Mouse (Mus musculus): Measurements from ENCODE around the gene 4833423E24Rik.

4833423E24Rik gene

DNA sequence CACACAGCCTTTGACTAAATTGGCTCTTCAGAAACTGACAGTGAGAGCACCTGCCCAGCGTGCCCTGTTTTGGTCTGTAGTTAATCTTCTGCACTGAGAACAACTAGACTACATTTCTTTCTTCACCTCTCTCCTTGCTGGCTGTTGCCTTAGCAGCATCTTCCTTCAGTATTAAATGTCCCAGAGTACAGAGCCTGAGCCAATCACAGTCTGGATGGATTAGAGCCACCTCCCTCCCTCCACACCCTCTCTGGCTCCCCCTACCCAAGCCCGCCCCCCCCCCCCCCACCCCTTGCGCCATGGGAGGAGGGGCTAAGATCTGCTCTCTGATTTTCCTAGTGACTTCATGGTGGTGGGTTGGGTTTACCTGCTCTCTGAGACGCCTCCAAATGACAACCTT, at the start of gene 4833423E24Rik:
Gene 4833423E24Rik, minus strand, starts transcription at position 146 of the 400 bp plus-strand sequence.
- no peak for DNase-seq (ENCODE audit: low spot score)

DNA sequence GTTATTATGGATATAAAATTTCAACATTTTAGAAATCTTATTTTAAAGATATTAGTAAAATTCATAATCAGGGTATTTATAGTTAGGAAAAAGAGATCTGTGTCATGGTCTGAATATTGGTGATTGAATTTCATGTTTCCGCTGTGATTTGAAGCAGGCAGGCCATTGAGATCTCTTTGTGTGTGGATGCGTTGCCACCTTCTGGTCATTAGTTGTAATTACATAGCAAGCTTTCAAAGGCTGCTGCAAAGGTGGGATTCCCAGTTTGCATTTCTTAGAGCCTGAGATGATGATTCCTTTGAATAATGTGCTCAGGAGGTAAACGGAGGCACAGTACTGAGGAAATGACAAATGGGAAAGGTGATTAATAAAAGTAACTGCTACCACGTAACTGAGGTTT, 42.4 kb upstream of the 4833423E24Rik start:
- no peak for DNase-seq (ENCODE audit: low spot score)

DNA sequence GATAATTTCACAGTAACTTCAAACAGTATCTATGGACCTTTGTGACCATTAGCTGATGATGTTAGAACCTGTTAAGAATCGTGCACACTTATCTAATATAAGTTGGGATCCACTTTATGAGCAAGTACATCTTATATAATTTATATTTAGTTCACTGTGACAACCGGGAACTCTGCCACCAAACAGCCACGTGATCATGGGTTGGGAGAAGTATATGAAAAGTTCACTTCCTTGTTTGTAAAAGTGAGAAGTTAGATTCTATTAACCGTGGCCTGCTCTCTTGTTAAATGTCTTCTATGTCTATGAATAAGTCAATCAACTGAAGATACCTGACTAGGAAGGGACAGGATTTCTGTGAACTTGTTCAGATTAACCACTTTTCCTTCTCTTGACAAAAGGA, 41.4 kb upstream of the 4833423E24Rik start:
- no peak for DNase-seq (ENCODE audit: low spot score)

GRCm38 (mm10) chr2:85554806-85555205, 36.0 kb upstream of the 4833423E24Rik start:
- no peak for DNase-seq (ENCODE audit: low spot score)

GRCm38 (mm10) chr2:85533934-85534333, 15.1 kb upstream of the 4833423E24Rik start:
- DNase-seq (ENCODE audit: low spot score), result no peak

DNA sequence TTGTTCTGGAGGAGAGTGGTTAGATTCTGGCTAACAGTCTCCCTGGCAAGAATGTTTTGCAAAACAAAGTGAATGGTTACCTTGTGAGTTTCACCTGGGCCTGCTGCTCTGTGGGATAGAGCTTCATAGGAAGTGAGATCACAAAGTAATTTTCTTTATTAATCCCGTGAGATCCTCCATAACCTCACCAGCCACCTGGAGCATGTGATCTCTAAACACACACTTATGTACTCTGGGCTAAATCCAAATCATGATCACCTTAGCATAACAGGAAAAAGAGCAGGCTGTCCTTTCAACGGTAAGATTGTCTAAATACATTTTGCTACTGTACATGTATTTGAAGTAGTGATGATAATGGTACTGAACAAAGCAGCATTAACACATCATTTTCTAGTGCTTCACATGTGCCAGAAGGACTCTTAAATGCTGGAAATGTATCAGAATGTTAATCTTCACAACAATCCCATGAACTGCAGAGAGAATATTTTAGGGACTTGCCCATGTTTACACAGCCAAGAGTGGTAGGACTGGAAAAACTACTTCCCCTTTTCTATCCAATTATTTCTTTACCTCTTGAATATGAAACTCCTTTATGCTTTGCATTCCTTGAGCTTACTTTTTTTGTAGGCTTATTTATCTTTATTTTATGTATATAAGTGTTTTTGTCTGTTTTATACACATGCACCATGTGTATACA, 13.4 kb upstream of the 4833423E24Rik start:
- DNase-seq (ENCODE audit: low spot score), result no peak

GRCm38 (mm10) chr2:85522859-85523489, 4.2 kb upstream of the 4833423E24Rik start:
- DNase-seq (ENCODE audit: low spot score), result no peak

DNA sequence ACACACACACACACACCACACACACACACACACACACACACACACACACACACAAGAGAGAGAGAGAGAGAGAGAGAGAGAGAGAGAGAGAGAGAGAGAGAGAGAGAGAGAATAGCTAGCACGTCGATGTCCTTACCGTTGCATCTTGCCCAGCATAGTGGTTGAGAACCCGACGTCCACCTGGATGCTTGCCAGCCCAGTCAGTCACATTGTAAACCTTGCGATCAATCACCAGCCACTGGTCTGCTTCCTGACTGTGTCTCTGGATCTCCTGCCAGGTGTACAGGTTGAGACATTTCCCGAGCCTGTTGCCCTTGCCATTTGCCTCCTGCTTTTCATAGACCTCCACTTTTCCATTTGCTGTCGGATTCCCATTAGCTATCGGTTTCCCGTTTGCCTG, 532 bp downstream of the 4833423E24Rik start:
- DNase-seq (ENCODE audit: low spot score), result peak; percentile 39

GRCm38 (mm10) chr2:85510376-85510775, 8.4 kb downstream of the 4833423E24Rik start:
- DNase-seq (ENCODE audit: low spot score), result no peak

- no peak for DNase-seq (ENCODE audit: low spot score)
These were observed 28.4 kb downstream of the 4833423E24Rik start for GRCm38 (mm10) chr2:85490396-85490795.

DNA sequence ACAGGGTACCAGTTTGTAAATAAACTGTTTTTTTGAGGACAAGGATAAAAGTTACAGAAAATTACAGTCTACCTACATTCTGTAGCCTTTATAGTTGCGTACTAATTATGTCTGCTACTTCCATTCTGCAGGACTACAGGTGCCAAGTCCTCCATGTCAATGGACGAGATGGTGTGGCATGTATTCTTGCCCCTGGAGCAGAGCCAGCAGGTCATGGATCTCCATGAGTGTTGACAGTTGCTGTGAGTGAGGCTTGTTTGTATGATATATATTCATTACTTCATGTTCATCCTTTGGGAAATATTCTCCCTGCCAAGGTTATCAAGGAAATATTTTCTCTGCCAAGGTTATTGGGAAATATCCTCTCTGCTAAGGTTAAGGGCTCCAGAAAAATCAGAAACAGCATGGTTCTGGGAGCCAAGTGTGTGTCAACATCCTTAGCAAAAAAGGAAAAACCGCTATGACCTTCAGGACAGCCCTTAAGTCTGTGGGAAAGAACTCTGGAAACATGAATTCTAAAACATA, 52.0 kb downstream of the 4833423E24Rik start:
- no peak for DNase-seq (ENCODE audit: low spot score)

DNA sequence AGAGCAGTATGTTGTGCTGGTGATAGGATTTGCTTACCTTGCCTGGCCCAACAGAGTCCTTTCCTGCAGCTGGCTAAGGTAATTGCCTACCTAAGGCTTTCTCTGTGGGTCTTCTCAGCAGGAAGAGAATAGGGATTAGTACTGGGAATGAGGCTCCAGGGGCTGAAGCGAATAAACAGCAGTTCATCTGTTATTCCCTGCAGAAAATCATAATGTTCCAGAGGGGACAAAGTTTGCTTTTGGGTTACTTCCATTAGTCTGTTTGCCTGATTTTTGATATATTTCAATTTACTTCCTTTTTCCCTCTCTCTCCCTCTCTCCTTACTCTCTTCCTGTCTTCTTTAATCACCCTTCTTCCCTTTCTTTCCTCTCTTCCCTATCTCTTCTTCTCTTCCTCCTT, 75.3 kb downstream of the 4833423E24Rik start, which contains the start of gene Olfr995:
Gene Olfr995, minus strand, starts transcription at position 101 of the 400 bp plus-strand sequence.
- DNase-seq (ENCODE audit: low spot score), result no peak

DNA sequence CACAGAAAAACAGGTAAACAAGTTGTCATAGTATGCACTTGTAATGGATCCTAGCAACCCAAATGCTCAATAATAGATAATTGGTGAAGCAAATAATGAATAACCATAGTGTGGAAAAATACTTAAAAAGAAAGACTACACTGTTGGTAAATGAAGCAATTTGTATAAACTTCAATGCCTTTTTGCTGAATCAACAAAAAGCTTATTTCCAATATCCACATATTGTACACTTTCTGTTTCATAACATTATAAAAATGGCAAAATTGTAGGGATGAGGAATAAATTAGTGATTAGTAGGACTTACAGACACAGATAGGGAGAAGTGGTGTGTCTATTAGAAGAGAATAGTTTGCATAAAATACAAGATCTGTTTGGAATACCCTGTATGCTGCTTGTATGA, 76.3 kb downstream of the 4833423E24Rik start:
- DNase-seq (ENCODE audit: low spot score), result no peak

GRCm38 (mm10) chr2:85436351-85436750, 82.5 kb downstream of the 4833423E24Rik start, which contains the start of gene Olfr994:
Gene Olfr994 (minus strand): TSS chr2:85436451.
- DNase-seq (ENCODE audit: low spot score), result no peak
